Mouse (Mus musculus) activated CD4-positive, CD25-positive, alpha-beta regulatory T cell, adult 4 months (primary cell): ENCODE measurements around the gene Itgae. TPM values are rescaled to one million over a fixed set of nuclear protein-coding genes. Genes with fewer than 3 reads are reported as not detected.

Experiments used
- polyA plus RNA-seq, 2 experiments: library from polyadenylated mRNA; unstranded; fragments of 100-300 nt; shearing (Covaris generic); gene quantifications; one replicate each; pipeline ENCODE4 v1.2.1; 2017

Itgae gene
- polyA plus RNA-seq, 2 experiments from 2014 or later: 94.7 to 118 TPM

Other genes starting within 250 kb of the Itgae start
- gene Atp2a3, start 129.4 kb upstream of the Itgae start, polyA plus RNA-seq: 10 to 100 TPM; 66.1 to 93.0 TPM
- gene P2rx1, start 91.5 kb upstream of the Itgae start, polyA plus RNA-seq: under 1 TPM in 1 of 2 experiments, not detected in 1; 0.42 TPM
- gene Camkk1, start 71.6 kb upstream of the Itgae start, polyA plus RNA-seq: 1 to 10 TPM; 2.4 to 2.6 TPM
- gene Ncbp3, start 42.8 kb upstream of the Itgae start, polyA plus RNA-seq: 10 to 100 TPM; 14.3 to 16.8 TPM
- gene Haspin, start 47.7 kb downstream of the Itgae start, polyA plus RNA-seq: 1 to 10 TPM; 8.6 to 8.7 TPM
- under 1 TPM in 1 of 2 experiments, not detected in 1; 0.19 TPM for gene P2rx5, start 69.8 kb downstream of the Itgae start, polyA plus RNA-seq
- 10 to 100 TPM; 50.2 to 65.2 TPM for gene Emc6, start 86.5 kb downstream of the Itgae start, polyA plus RNA-seq
- gene Tax1bp3, start 86.5 kb downstream of the Itgae start, polyA plus RNA-seq: 10 to 100 TPM; 20.6 to 28.4 TPM
- 1 to 10 TPM; 8.6 to 8.9 TPM for gene Ctns, start 108.5 kb downstream of the Itgae start, polyA plus RNA-seq
- gene Shpk, start 108.9 kb downstream of the Itgae start, polyA plus RNA-seq: 1 to 10 TPM; 2.7 to 2.8 TPM
- gene Trpv1, start 143.7 kb downstream of the Itgae start, polyA plus RNA-seq: not detected
- under 1 TPM in 1 of 2 experiments, not detected in 1; 0.09 TPM for gene Trpv3, start 176.8 kb downstream of the Itgae start, polyA plus RNA-seq
- under 1 TPM in 1 of 2 experiments, not detected in 1; 0.08 TPM for gene Aspa, start 239.0 kb downstream of the Itgae start, polyA plus RNA-seq
- gene Gm49340, start 239.2 kb downstream of the Itgae start, polyA plus RNA-seq: not detected
- gene Spata22, start 239.2 kb downstream of the Itgae start, polyA plus RNA-seq: not detected